Mouse (Mus musculus): ENCODE results near the gene Myl4. TPM values are rescaled to one million over a fixed set of nuclear protein-coding genes. Genes with fewer than 3 reads are reported as not detected.

Gene Myl4
- polyA plus RNA-seq, 1 experiment from 2014 or later: 2,477 TPM

DNA sequence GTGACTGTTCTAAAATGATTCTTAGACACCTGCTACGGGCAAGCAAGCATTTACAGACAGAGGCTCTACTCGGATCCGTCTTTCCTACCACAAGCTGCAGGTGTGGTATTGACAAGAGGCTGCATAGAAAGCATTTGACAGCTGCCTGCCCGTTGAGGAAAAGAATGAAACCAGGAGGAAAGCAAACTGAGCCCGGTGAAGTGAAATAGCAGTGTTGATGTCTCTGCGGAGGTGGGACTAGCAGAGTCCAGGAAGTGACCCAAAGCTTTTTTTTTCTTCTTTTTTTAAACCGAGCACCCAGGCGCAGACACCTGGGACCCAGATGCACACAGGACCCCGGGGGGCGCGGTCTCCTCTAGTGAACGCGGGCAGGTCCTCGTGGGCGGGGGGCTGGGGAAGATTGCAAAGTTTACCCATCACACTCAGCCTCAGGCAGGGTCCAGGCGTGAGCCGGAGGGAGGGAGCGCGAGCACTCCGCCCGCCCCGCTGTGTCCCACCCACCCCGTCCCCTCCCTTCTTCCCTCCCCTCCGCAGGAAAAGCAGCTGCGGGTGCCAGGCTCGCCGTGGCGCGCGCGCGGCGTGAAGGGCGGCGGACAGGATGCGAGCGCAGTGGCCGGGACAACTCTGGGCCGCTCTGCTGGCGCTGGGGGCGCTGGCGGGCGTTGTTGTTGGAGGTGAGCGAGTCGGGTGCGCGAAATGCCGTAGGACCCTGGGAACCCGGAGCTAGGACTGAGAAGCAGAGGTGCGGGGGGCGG is 57.2 kb downstream of the Myl4 start, which contains the start of gene Itgb3:
Gene Itgb3, plus strand, starts transcription at position 510 of the 755 bp plus-strand sequence.
- ATAC-seq (ENCODE audit: insufficient number of reproducible peaks, low FRiP score): peak; percentile 79
- Histone ChIP-seq H3K9ac (peak within 1 kb of the TSS; percentile 71), H3K27ac (ENCODE audit: poor library complexity, severe bottlenecking) (peak within 1 kb of the TSS; percentile 2; the same call in 1 of the 2 replicates), H3K36me3 (no peaks in the 10 kb centered on the region), H3K27me3 (replicated peaks) (peaks cover 10% of the 10 kb centered on the region), H3K4me2 (peak within 1 kb of the TSS; percentile 98), H3K4me3 (peak within 1 kb of the TSS; percentile 63), H3K4me1 (replicated peaks) (peaks cover 14% of the 10 kb centered on the region), H3K9me3 (replicated peaks) (no peaks in the 10 kb centered on the region)
- WGBS: under 1% methylated on average over 49 of the region's 51 CpGs

DNA sequence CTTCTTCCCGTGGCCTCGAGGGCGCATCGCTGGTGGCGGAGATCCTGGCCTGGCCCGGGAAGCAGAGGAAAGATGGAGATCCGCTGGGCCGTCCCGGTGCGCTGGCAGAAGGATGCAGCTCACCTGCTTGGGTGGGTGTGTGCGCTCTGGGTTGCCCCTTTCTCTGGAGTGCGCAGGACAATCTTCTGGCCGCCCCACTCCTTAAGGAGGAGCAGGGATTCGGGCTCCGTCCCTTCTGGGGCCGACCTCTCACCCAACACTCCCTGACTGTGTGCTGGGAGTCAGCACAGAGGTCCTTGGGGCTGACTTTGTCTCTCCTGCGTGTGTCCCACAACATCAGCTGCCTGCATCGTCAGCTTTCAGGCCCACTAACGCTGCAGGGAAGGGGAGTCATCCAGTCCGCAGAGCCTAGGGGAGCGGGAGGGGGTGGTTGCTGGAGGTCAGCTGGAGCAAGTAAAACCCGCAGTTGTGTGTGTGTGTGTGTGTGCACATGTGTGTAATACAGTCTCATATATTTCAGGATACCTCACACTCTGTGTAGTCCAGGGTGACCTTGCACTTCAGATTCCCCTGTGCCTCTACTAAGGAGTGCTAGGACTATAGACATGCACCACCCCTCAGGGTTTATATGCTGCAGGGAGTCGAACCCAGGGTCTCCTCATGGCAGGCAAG is 57.9 kb downstream of the Myl4 start:
- H3K9ac ChIP-seq: peak overlapping the region; percentile 71
- ATAC-seq (ENCODE audit: insufficient number of reproducible peaks, low FRiP score): peak; percentile 43
- WGBS: 2% methylated on average over 22 of the region's 23 CpGs
- peaks cover 14% of the 10 kb centered on the region for H3K4me1 ChIP-seq (replicated peaks)
- H3K27me3 ChIP-seq (replicated peaks): peaks cover 10% of the 10 kb centered on the region
- H3K36me3 ChIP-seq: no peaks in the 10 kb centered on the region
- H3K4me3 ChIP-seq: peak overlapping the region; percentile 63
- peak overlapping the region; percentile 98 for H3K4me2 ChIP-seq
- no peaks in the 10 kb centered on the region for H3K9me3 ChIP-seq (replicated peaks)
- 0 out of 2 replicates have a peak overlapping the region, but pooled peaks have one; percentile 2 for H3K27ac ChIP-seq (ENCODE audit: poor library complexity, severe bottlenecking)

DNA sequence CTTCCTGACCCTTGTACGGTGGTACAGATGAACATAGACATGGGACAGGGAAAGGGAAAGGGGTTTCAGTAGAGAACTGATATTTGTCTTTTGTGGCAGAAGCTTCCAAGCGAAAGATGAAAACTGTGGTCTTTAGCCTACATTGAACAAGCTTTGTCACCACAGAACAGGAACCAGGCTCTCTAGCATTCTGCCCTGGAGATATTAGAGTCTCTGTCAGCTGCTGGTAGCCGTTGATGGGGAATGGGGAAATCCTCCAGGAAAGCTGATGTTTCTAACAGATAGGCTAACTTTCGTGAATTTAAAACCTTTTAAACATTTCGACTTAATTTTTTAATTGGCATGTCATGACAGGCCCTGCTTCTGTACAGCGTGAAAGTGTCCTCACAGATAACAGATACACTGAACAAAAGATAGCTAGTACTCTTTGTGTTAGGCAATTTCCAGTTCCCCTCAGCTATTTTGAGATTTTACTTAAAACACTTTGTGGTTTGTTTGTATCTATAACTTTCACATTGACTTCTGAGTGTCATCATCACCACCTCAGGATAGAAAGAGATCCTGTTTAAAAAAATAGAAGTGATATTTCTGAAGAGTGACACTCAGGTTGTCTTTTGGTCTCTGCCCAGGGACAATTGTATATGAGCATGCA is 58.7 kb downstream of the Myl4 start:
- no peak for ATAC-seq (ENCODE audit: insufficient number of reproducible peaks, low FRiP score)
- Histone ChIP-seq H3K9ac (no peak overlapping the region), H3K27me3 (replicated peaks) (peaks cover 10% of the 10 kb centered on the region), H3K4me3 (no peak overlapping the region), H3K4me2 (peak overlapping the region; percentile 98; the same call in 1 of the 2 replicates), H3K4me1 (replicated peaks) (peaks cover 14% of the 10 kb centered on the region), H3K9me3 (replicated peaks) (no peaks in the 10 kb centered on the region), H3K27ac (ENCODE audit: poor library complexity, severe bottlenecking) (no peak overlapping the region), H3K36me3 (no peaks in the 10 kb centered on the region)
- 47% methylated on average over 6 of the region's 6 CpGs for WGBS

DNA sequence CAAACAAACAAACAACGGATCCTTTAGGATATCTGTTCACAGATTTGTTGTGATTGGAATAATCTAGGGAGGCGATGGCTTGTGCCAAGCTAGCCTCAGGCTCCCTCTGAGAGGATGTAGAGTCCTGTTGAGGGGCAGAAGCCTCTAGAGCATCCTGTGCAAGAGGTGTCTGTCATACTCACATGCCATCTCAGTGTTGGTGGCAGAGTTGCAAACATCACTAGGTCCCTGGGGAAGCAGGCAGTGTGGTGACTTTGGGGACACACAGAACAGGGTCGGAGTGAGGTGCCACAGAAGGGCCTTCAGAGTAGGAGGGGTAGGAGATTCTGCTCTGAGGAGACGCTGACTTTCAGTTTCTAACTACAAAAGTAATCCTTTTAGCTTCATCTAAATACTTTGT is 59.3 kb downstream of the Myl4 start:
- Histone ChIP-seq H3K9ac (no peak overlapping the region), H3K4me1 (replicated peaks) (peaks cover 14% of the 10 kb centered on the region), H3K4me3 (no peak overlapping the region), H3K9me3 (replicated peaks) (no peaks in the 10 kb centered on the region), H3K27ac (ENCODE audit: poor library complexity, severe bottlenecking) (no peak overlapping the region), H3K27me3 (replicated peaks) (peaks cover 10% of the 10 kb centered on the region), H3K4me2 (no peak overlapping the region), H3K36me3 (no peaks in the 10 kb centered on the region)
- WGBS: 60% methylated on average over 4 of the region's 4 CpGs
- no peak for ATAC-seq (ENCODE audit: insufficient number of reproducible peaks, low FRiP score)

DNA sequence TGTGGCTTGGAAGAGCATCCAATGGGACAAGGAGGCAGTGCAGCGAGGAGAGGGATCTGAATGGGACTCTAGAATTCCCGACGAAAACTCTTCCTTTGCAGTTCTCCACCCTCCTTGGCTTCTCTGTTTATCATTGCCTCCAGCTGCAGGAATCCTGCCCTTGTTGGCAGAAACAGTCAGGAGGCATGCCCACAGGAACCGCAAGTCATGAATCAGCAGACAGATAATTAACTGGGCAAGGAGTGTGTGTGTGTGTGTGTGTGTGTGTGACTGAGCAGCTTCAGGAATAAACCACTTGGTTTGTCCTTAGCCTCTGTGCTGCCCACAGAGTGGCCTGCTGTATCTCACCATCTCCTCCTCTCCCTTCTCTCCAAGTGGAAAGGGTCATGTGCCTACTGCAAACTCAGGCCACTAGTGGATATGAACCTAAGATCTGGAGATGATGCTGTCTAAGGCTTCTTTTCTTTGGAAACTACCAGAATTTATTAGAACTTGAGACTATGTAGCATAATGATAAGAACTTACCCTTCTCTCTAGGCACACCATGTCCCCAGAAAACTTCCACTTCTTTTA is 61.2 kb downstream of the Myl4 start:
- Histone ChIP-seq H3K4me2 (no peak overlapping the region), H3K4me1 (replicated peaks) (peaks cover 25% of the 10 kb centered on the region), H3K4me3 (no peak overlapping the region), H3K36me3 (no peaks in the 10 kb centered on the region), H3K9ac (no peak overlapping the region), H3K9me3 (replicated peaks) (no peaks in the 10 kb centered on the region), H3K27me3 (replicated peaks) (peaks cover 4% of the 10 kb centered on the region), H3K27ac (ENCODE audit: poor library complexity, severe bottlenecking) (no peak overlapping the region)
- no peak for ATAC-seq (ENCODE audit: insufficient number of reproducible peaks, low FRiP score)
- 46% methylated on average over 4 of the region's 4 CpGs for WGBS

DNA sequence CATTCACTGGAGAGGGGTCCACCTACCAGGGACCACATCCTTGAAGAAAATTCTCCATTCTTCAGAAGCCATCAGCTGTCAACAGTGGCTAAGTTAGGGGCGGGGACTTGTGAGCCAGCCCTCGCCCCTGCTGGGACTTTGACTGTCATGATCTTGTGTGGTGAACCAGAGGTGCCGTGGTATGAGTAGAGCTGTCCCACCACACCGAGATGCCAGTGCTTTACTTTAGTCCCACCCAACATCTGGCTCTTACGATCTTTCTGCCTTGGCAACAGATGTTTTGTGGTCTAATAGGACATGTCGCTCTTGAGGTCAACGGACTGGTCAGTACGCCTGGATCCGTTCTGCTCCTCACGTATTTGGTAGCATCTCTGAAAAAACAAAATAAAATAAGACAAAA is 63.1 kb downstream of the Myl4 start:
- Histone ChIP-seq H3K9me3 (replicated peaks) (no peaks in the 10 kb centered on the region), H3K27ac (ENCODE audit: poor library complexity, severe bottlenecking) (no peak overlapping the region), H3K4me1 (replicated peaks) (peaks cover 26% of the 10 kb centered on the region), H3K36me3 (no peaks in the 10 kb centered on the region), H3K27me3 (replicated peaks) (peaks cover 4% of the 10 kb centered on the region), H3K9ac (no peak overlapping the region), H3K4me3 (no peak overlapping the region), H3K4me2 (no peak overlapping the region)
- ATAC-seq (ENCODE audit: insufficient number of reproducible peaks, low FRiP score): no peak
- WGBS: 85% methylated on average over 10 of the region's 10 CpGs

DNA sequence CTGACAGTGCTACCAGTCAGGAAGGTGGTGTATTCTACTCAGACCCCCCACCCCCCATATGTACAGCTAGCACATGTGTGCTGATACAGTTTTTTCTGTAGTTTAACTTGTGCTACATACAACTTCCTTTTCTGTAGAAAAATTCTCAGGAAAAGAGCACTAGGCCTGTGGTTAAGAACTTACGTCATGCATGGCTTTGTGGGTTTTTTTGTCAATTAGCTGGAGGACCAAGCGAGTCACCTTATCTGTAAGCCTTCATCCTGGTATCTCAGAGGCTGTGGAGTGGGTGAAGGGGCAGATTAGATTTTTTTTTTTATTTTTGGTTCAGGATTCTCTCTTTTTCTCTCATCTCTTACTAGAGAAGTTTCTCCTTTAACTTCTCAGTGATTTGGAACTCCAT is 63.7 kb downstream of the Myl4 start:
- Histone ChIP-seq H3K9me3 (replicated peaks) (no peaks in the 10 kb centered on the region), H3K9ac (no peak overlapping the region), H3K27ac (ENCODE audit: poor library complexity, severe bottlenecking) (no peak overlapping the region), H3K4me3 (no peak overlapping the region), H3K4me1 (replicated peaks) (peaks cover 27% of the 10 kb centered on the region), H3K36me3 (no peaks in the 10 kb centered on the region), H3K4me2 (no peak overlapping the region), H3K27me3 (replicated peaks) (peaks cover 4% of the 10 kb centered on the region)
- 33% methylated on average over 2 of the region's 2 CpGs for WGBS
- no peak for ATAC-seq (ENCODE audit: insufficient number of reproducible peaks, low FRiP score)

DNA sequence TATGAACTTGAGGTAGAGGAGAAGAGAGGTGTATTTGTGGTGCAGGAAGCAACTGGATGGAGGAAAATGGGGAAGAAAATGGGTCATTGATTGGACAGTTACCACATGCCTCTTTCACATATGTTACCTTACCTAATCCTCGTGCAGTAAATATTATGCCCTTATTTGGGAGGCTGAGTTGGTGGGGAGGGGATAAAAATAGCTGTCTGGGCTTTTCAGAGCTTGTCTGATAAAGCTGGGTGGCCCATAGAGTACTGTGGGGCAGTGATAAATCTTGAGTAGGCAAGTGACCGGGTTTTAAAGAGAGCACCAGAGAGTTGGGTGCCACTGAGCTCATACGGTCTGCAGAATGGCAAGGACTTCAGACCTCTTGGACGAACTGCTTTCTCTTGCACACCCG is 65.7 kb downstream of the Myl4 start:
- Histone ChIP-seq H3K9me3 (replicated peaks) (no peaks in the 10 kb centered on the region), H3K4me2 (peak overlapping the region; percentile 44), H3K4me3 (no peak overlapping the region), H3K4me1 (replicated peaks) (peaks cover 33% of the 10 kb centered on the region), H3K27me3 (replicated peaks) (no peaks in the 10 kb centered on the region), H3K36me3 (no peaks in the 10 kb centered on the region), H3K27ac (ENCODE audit: poor library complexity, severe bottlenecking) (peak overlapping the region; percentile 76), H3K9ac (no peak overlapping the region)
- WGBS: 28% methylated on average over 5 of the region's 5 CpGs
- ATAC-seq (ENCODE audit: insufficient number of reproducible peaks, low FRiP score): no peak

DNA sequence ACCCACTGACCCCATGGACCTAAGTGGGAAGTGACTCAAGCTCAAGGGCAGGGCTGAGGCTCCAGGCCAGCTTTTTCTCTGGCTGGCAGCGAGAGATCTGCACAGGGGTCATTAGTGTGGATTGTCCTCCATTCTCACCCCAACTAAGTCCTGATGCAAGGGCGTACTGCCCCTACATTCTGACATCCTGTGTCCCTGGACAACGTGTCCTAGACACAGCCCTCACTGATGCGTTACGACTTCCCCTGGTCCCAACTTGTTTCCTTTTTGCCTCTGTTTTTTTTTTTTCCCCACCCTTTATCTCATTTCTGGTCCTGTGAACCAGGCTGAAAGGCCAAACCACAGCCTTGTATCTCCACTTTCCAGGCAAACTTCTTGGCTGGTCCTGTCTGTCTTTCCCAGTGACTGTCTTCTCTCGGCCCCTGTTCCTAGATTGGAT is 68.2 kb downstream of the Myl4 start:
- H3K27me3 ChIP-seq (replicated peaks): no peaks in the 10 kb centered on the region
- 50% methylated on average over 6 of the region's 6 CpGs for WGBS
- no peak overlapping the region for H3K4me2 ChIP-seq
- no peak overlapping the region for H3K4me3 ChIP-seq
- H3K36me3 ChIP-seq: no peaks in the 10 kb centered on the region
- H3K4me1 ChIP-seq (replicated peaks): peaks cover 44% of the 10 kb centered on the region
- H3K9me3 ChIP-seq (replicated peaks): no peaks in the 10 kb centered on the region
- no peak overlapping the region for H3K27ac ChIP-seq (ENCODE audit: poor library complexity, severe bottlenecking)
- H3K9ac ChIP-seq: no peak overlapping the region
- no peak for ATAC-seq (ENCODE audit: insufficient number of reproducible peaks, low FRiP score)

DNA sequence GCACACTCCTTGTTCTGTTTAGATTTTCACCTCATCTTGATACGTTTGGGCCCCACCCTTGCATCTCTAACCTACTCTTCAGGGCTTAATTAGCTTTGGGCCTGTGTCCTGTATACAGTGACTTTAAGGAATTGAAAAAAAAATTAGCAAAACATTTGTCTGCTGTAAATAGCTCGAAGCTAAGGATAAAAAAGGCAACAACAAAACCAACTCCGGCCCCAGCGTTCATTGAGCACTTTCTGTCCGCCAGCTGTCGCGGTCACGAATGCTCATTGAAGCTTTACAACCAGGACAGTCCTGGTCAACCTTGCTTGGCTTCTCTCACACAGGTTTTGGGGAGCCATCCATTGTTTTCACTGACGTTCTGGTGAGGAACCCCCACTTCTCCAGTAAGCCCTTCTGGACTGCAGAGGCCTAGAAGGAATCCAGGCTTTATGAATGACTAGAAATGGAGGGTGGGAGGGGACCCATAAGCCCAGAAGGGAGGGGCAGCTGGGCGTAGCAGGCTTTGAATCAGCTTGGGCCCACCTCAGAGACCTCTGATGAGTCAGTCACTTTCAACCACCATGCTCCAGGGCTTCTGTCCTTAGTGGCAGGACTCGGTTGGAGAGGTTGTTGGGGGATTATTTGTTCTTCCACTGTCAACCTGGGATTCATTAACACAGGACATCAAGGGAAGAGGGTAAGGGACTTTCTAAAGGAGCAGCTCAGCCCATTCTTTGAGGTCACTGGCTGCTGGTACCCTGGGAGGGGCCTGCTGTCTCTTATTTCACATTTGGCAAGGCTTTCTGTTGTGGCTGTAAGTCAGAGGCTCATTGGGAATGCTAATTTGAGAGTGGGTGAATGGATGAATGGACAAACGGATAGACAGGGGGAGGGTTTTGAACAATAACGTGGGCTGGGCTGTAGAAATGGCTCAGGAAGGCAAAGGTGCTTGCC is 68.9 kb downstream of the Myl4 start:
- Histone ChIP-seq H3K36me3 (no peaks in the 10 kb centered on the region), H3K9ac (no peak overlapping the region), H3K9me3 (replicated peaks) (no peaks in the 10 kb centered on the region), H3K27ac (ENCODE audit: poor library complexity, severe bottlenecking) (no peak overlapping the region), H3K4me3 (no peak overlapping the region), H3K27me3 (replicated peaks) (no peaks in the 10 kb centered on the region), H3K4me1 (replicated peaks) (peaks cover 44% of the 10 kb centered on the region), H3K4me2 (no peak overlapping the region)
- no peak for ATAC-seq (ENCODE audit: insufficient number of reproducible peaks, low FRiP score)
- WGBS: 77% methylated on average over 13 of the region's 13 CpGs
